Mouse (Mus musculus) hindbrain, embryonic 11.5 days (tissue): ENCODE results near the gene Il23a. TPM values are rescaled to one million over a fixed set of nuclear protein-coding genes. Genes with fewer than 3 reads are reported as not detected.
"Not testable (repeated sequence)": the region's sequence is repeated elsewhere in the genome, so short reads cannot be mapped to it uniquely, and the experiment has no call there.

Experiments
- ATAC-seq: fragments of 200-750 bp; cut with Nextera tagmentation; 2 replicates; pipeline ENCODE4 v1.8.0; 2017; ENCODE audit warnings: mild to moderate bottlenecking, moderate TSS enrichment, moderate library complexity; ENCODE audit not compliant: low FRiP score
- DNase-seq: peaks from one replicate; pipeline ENCODE4 v3.0.0-alpha.2; 2015; ENCODE audit warnings: low spot score
- H3K27ac ChIP-seq: fragments of 300-500 bp; sonication (generic); 2 replicates; pipeline ENCODE4 v1.5.1; 2014; ENCODE audit warnings: mild to moderate bottlenecking, low read depth, low read length
- H3K27me3 ChIP-seq: fragments of 300-500 bp; sonication (generic); 2 replicates; pipeline ENCODE4 v1.6.1; 2014; ENCODE audit warnings: mild to moderate bottlenecking, low read length, moderate library complexity, mixed read lengths; ENCODE audit not compliant: control insufficient read depth, insufficient read depth
- H3K36me3 ChIP-seq: fragments of 300-500 bp; sonication (generic); 2 replicates; pipeline ENCODE4 v1.6.1; 2014; ENCODE audit warnings: mild to moderate bottlenecking, low read length, moderate library complexity, mixed read lengths; ENCODE audit not compliant: control insufficient read depth, insufficient read depth
- H3K4me1 ChIP-seq: fragments of 300-500 bp; sonication (generic); replicated peaks from 2 replicates; pipeline ENCODE4 v1.6.1; 2014; ENCODE audit warnings: low read length, mixed read lengths; ENCODE audit not compliant: control insufficient read depth, insufficient read depth
- H3K4me2 ChIP-seq: fragments of 300-500 bp; sonication (generic); replicated peaks from 2 replicates; pipeline ENCODE4 v1.6.1; 2014; ENCODE audit warnings: mild to moderate bottlenecking, low read depth, low read length
- H3K4me3 ChIP-seq: fragments of 300-500 bp; sonication (generic); 2 replicates; pipeline ENCODE4 v1.5.1; 2014; ENCODE audit warnings: low read depth, low read length
- H3K9ac ChIP-seq: fragments of 300-500 bp; sonication (generic); 2 replicates; pipeline ENCODE4 v1.6.1; 2014; ENCODE audit warnings: low read depth, low read length
- H3K9me3 ChIP-seq: fragments of 300-500 bp; sonication (generic); 2 replicates; pipeline ENCODE4 v1.6.1; 2016; ENCODE audit warnings: low read length; ENCODE audit not compliant: control insufficient read depth
- WGBS: fragments of 180-500 bp; shearing (Covaris S2); extraction: QIAGEN DNeasy Blood & Tissue Kit; methylation state at CpG from one replicate; pipeline ENCODE4 v1.1.7; 2014; 5-methylcytosine and 5-hydroxymethylcytosine counted together
- polyA plus RNA-seq: library from polyadenylated mRNA; unstranded; fragments of >200 nt; fragmentation: Nextera tagmentation; extraction: Ambion mirVana; gene quantifications from 2 replicates; pipeline ENCODE4 v1.2.1, GENCODE M21; 2014

Il23a gene
- polyA plus RNA-seq, 1 experiment from 2014 or later, result 0.28 TPM

GRCm38 (mm10) chr10:128268371-128268770 lies 30.2 kb downstream of the Il23a start, which contains the start of gene Apof:
Gene Apof (plus strand): TSS chr10:128268671.
- no peak within 1 kb of the TSS for H3K9ac ChIP-seq
- no peaks in the 10 kb centered on the region for H3K27me3 ChIP-seq
- no peak for ATAC-seq
- no peak for DNase-seq
- H3K9me3 ChIP-seq, result no peaks in the 10 kb centered on the region
- no peak within 1 kb of the TSS for H3K4me3 ChIP-seq
- H3K4me1 ChIP-seq, result no peaks in the 10 kb centered on the region
- H3K4me2 ChIP-seq, result no peak within 1 kb of the TSS
- no peak within 1 kb of the TSS for H3K27ac ChIP-seq
- 71% methylated on average over 6 of the region's 6 CpGs for WGBS
- no peaks in the 10 kb centered on the region for H3K36me3 ChIP-seq

DNA sequence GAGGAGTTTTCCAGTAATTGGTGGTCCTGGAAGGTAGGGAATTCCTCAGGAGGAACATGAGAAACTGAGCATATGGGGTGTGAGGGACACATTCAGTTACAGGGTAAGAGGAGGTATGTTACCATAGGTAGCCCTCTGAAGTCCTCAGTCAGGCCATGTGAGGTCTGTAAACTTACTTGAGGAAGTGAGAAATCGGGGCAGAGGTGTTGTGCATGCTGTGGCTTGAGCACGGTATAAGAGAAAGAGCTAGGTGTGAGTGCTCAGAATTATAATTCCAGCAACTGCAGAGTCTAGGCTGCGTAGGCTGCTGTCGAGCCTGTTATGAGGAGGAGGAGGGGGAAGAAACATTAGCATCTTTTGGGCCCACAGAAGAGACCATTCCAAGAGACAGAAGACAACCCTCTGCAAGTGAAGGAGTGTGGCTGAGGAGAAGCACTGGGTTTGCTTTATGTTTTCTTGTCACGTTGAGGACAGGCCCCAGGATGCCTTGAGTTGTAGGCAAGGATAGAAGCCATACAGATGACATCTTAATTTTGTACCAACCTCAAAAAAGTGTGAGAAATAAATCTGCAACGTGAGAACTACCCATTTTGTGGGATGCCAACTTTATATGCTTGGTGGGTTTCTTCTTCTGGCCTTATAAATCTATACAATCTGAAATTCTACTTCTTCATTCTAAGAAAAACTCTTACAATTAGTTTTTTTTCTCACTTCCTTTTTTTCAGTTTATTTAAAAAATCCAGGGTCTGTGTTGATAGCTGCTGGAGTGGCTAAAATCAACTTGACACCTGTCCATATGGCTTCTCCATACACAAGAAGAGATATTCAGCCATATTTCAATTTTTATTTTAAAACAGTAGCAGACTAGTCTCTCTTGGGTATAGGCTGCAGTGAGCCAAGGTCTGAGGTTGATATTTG lies 34.9 kb downstream of the Il23a start:
- Histone ChIP-seq H3K36me3 (no peaks in the 10 kb centered on the region), H3K4me3 (no peak overlapping the region), H3K27ac (no peak overlapping the region), H3K4me1 (no peaks in the 10 kb centered on the region), H3K27me3 (no peaks in the 10 kb centered on the region), H3K9me3 (no peaks in the 10 kb centered on the region), H3K9ac (no peak overlapping the region), H3K4me2 (no peak overlapping the region)
- DNase-seq, result no peak
- 84% methylated on average over 6 of the region's 6 CpGs for WGBS
- no peak for ATAC-seq

DNA sequence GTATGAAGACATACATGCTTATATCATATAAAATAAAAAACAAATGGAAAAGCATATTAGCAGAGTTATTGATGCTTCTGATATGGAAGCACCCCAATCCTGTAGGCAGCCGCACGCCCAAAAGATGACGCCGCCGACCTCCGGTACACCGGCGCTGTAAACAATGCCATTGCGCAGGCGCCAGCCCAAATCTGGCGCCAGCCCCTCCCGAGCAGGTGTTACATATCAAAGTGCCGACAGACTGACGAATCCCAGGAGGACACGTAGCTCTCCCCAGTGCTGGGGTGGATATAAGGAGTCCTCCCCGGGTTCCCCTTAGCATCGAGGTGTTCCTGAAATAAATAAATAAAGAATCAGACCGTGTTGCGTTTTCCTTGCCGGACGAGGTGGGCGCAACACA lies 36.3 kb downstream of the Il23a start:
- no peak overlapping the region for H3K4me3 ChIP-seq
- no peak overlapping the region for H3K4me2 ChIP-seq
- 78% methylated on average over 22 of the region's 22 CpGs for WGBS
- H3K27ac ChIP-seq, result no peak overlapping the region
- H3K4me1 ChIP-seq, result no peaks in the 10 kb centered on the region
- no peak for DNase-seq
- no peak for ATAC-seq
- H3K9me3 ChIP-seq, result no peaks in the 10 kb centered on the region
- H3K27me3 ChIP-seq, result no peaks in the 10 kb centered on the region
- H3K9ac ChIP-seq, result no peak overlapping the region
- no peaks in the 10 kb centered on the region for H3K36me3 ChIP-seq

GRCm38 (mm10) chr10:128260376-128260775 lies 38.2 kb downstream of the Il23a start:
- ATAC-seq, H3K36me3 ChIP-seq, H3K4me2 ChIP-seq, H3K27ac ChIP-seq, H3K9me3 ChIP-seq, H3K27me3 ChIP-seq, DNase-seq, H3K4me3 ChIP-seq, H3K4me1 ChIP-seq, H3K9ac ChIP-seq: not testable (repeated sequence)
- WGBS, result 86% methylated on average over 7 of the region's 7 CpGs

- Histone ChIP-seq H3K36me3 (no peaks in the 10 kb centered on the region), H3K9me3 (no peaks in the 10 kb centered on the region), H3K4me2 (no peak overlapping the region), H3K4me3 (no peak overlapping the region), H3K4me1 (no peaks in the 10 kb centered on the region), H3K27me3 (no peaks in the 10 kb centered on the region), H3K9ac (no peak overlapping the region), H3K27ac (no peak overlapping the region)
- 83% methylated on average over 5 of the region's 5 CpGs for WGBS
- no peak for DNase-seq
- no peak for ATAC-seq
Measured at GRCm38 (mm10) chr10:128259946-128260345, 38.6 kb downstream of the Il23a start.

DNA sequence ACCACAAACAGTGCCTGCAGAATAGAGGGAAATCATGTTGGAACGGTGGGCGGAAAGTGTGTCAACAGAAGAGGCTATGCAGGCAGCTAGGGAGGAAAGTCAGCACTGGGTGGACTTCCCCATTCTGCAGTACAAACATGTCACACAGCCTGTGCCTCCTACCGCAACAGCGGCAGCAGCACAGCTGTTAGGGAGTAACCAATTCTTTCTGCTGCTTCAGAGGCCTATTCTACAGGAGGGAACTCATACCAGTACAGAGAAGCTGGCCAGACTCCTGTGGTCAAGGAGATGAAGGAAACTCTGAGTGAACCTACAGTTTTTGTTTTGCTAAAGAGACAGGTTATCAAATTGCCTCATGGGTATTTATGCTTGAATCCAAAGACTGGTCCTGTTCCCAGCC lies 39.6 kb downstream of the Il23a start:
- H3K27ac ChIP-seq, result no peak overlapping the region
- ATAC-seq, result no peak

DNA sequence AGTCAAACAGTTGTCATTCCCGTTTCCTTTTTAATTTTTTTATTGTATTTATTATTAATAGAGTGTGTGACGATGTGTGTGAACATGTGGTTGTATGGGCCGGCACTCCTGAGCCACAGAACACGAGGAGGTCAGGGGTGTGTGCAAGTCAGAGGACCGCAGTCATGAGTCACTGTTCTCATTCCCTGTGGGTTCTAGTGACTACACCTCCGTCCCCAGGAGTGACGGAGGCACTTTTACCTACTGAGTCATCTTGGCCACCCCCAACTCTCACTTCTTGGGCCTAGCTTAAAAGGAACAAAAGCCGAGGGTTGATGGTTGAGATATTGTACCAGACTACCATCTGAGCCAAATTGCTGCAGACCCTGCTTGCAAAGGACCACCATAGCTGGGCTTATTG lies 42.2 kb downstream of the Il23a start:
- Histone ChIP-seq H3K4me1 (no peaks in the 10 kb centered on the region), H3K27me3 (no peaks in the 10 kb centered on the region), H3K36me3 (peaks cover 3% of the 10 kb centered on the region; the same call in 1 of the 2 replicates), H3K9me3 (no peaks in the 10 kb centered on the region), H3K4me2 (no peak overlapping the region), H3K4me3 (no peak overlapping the region), H3K9ac (no peak overlapping the region), H3K27ac (no peak overlapping the region)
- DNase-seq (no peak), ATAC-seq (no peak)
- WGBS, result 92% methylated on average over 8 of the region's 8 CpGs

More for the DNA sequence above, 39.6 kb downstream of the Il23a start:
- Histone ChIP-seq H3K36me3 (no peaks in the 10 kb centered on the region), H3K4me1 (no peaks in the 10 kb centered on the region), H3K4me2 (no peak overlapping the region), H3K4me3 (no peak overlapping the region), H3K9ac (no peak overlapping the region), H3K27me3 (no peaks in the 10 kb centered on the region), H3K9me3 (no peaks in the 10 kb centered on the region)
- DNase-seq, result no peak
- WGBS, result 81% methylated on average over 4 of the region's 4 CpGs

DNA sequence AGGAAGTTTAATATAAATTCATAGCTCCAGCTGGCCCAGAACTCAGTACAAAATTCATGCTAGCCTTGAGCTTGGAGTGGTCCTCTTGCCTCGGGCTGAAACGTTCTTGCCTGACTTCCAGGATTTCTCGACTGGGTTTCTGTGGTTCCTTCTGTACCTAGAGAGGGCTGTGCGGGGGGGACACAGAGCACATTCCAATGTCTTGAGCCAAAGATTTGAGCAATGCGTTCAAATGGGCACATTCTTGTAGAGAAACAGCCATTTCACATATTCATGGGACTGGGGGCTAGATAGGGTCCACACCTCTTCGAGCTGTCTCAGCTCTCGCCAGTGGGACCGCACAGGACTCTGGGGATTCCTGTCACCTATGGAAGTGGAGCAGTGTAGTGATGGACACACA lies 42.6 kb downstream of the Il23a start:
- H3K9ac ChIP-seq, result no peak overlapping the region
- H3K27me3 ChIP-seq, result no peaks in the 10 kb centered on the region
- 90% methylated on average over 8 of the region's 8 CpGs for WGBS

GRCm38 (mm10) chr10:128253677-128254255 lies 44.8 kb downstream of the Il23a start, which contains the start of gene Apon:
Gene Apon (plus strand): TSS chr10:128254096.
- no peak within 1 kb of the TSS for H3K4me3 ChIP-seq
- ATAC-seq, result no peak
- H3K27me3 ChIP-seq, result no peaks in the 10 kb centered on the region
- no peaks in the 10 kb centered on the region for H3K9me3 ChIP-seq
- no peak within 1 kb of the TSS for H3K4me2 ChIP-seq
- H3K9ac ChIP-seq, result no peak within 1 kb of the TSS
- peaks cover 6% of the 10 kb centered on the region for H3K36me3 ChIP-seq
- WGBS, result 94% methylated on average over 4 of the region's 4 CpGs
- DNase-seq, result no peak
- H3K27ac ChIP-seq, result no peak within 1 kb of the TSS
- no peaks in the 10 kb centered on the region for H3K4me1 ChIP-seq

More for the DNA sequence above, 42.6 kb downstream of the Il23a start:
- Histone ChIP-seq H3K4me3 (no peak overlapping the region), H3K4me1 (no peaks in the 10 kb centered on the region), H3K27ac (no peak overlapping the region), H3K36me3 (peaks cover 5% of the 10 kb centered on the region), H3K4me2 (no peak overlapping the region), H3K9me3 (no peaks in the 10 kb centered on the region)
- ATAC-seq (no peak), DNase-seq (no peak)
